Mouse (Mus musculus) bone marrow, adult 2 months (tissue): ENCODE results near the gene 4933405L10Rik. TPM values are rescaled to one million over a fixed set of nuclear protein-coding genes. Genes with fewer than 3 reads are reported as not detected.

Experiments
- H3K27ac ChIP-seq: fragments of 200-500 bp; 2 replicates; pipeline ENCODE4 v1.5.1; 2012; ENCODE audit warnings: low read depth, mild to moderate bottlenecking, control low read depth, inconsistent platforms, low read length; ENCODE audit not compliant: control insufficient read depth, poor library complexity, insufficient read depth
- H3K4me1 ChIP-seq: fragments of 200-500 bp; 2 replicates; pipeline ENCODE4 v1.6.1; 2011; ENCODE audit warnings: low read length; ENCODE audit not compliant: control insufficient read depth, insufficient read depth
- H3K4me3 ChIP-seq: fragments of 200-500 bp; replicated peaks from 2 replicates; pipeline ENCODE3; 2011; ENCODE audit warnings: mild to moderate bottlenecking, low read depth, low read length, control low read depth; ENCODE audit not compliant: control insufficient read depth
- CTCF ChIP-seq: fragments of 200-500 bp; IDR thresholded peaks from 2 replicates; pipeline ENCODE4 v1.5.1; 2011; ENCODE audit warnings: low read length, control low read depth; ENCODE audit not compliant: control insufficient read depth, insufficient read depth
- POLR2A ChIP-seq: fragments of 200-500 bp; IDR thresholded peaks from 2 replicates; pipeline ENCODE4 v1.6.1; 2011; ENCODE audit warnings: low read depth, mild to moderate bottlenecking, control low read depth, low read length, borderline replicate concordance; ENCODE audit not compliant: control insufficient read depth
- WGBS: fragments of 180-500 bp; shearing (Covaris S2); methylation state at CpG from one replicate; pipeline ENCODE4 v1.1.7; 2018; 5-methylcytosine and 5-hydroxymethylcytosine counted together
- polyA plus RNA-seq: library from polyadenylated mRNA; stranded (reverse); fragments of >200 nt; gene quantifications from 2 replicates; pipeline ENCODE4 v1.2.4, GENCODE M21; 2011; ENCODE audit warnings: low replicate concordance; ENCODE audit not compliant: missing spikeins, insufficient read depth, insufficient read length

4933405L10Rik gene
- polyA plus RNA-seq, 1 experiment: not detected

DNA sequence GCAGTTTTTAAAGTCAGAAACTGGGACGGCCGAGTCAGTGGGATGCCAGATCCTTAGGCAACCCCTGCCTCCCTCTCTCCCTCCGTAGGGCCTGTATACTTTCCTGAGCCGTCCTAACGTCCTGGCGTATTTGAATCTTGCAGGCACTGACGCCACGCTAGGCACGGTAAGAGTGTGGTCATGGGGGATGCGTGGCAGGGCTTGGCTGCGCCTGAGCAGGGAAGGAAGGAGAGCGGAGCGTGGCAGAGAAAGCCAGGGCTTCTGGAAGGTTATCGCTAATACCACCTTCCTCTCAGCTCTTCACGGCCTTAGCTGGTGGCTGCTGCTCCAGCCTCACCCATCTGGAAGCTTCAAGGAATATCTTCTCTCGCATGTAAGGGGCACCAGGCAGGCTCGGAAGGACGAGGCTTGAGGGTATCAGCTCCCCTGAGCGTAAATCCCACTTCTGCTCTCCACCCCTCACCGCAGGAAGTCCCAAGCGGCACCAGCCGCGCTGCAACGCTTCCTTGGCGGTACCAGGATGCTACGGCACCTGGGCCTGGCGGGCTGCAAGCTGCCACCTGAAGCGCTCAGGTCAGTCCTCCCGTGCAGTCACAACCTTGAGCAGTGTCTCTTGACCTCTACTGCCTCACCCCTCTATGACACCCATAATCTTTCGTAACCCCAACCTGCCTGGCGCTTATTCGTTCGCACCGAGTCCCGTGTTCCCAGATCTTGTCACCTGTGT is 18.0 kb upstream of the 4933405L10Rik start:
- H3K4me3 ChIP-seq: no peak overlapping the region
- H3K27ac ChIP-seq: no peak overlapping the region
- H3K4me1 ChIP-seq: no peaks in the 10 kb centered on the region; the same call in 1 of the 2 replicates
- 91% methylated on average over 35 of the region's 35 CpGs for WGBS
- no peak for TF ChIP-seq CTCF
- no peak for TF ChIP-seq POLR2A

DNA sequence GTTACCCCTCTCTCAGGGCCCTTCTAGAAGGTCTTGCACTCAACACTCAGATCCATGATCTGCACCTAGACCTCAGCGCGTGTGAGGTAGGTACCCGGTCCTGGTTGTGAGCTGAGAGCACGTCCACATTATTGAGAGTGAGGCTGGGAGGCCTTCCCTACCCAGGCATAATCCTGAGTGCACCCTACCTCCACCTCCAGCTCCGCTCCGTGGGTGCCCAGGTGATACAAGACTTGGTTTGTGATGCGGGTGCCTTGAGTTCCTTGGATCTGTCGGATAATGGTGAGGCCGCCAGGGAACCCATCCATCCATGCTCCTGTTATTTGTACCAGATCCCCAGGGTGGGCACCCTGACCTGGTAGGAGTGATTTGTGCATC is 17.5 kb upstream of the 4933405L10Rik start:
- H3K27ac ChIP-seq: no peak overlapping the region
- TF ChIP-seq CTCF: no peak
- no peak for TF ChIP-seq POLR2A
- 94% methylated on average over 9 of the region's 9 CpGs for WGBS
- H3K4me3 ChIP-seq: no peak overlapping the region
- no peaks in the 10 kb centered on the region; the same call in 1 of the 2 replicates for H3K4me1 ChIP-seq

DNA sequence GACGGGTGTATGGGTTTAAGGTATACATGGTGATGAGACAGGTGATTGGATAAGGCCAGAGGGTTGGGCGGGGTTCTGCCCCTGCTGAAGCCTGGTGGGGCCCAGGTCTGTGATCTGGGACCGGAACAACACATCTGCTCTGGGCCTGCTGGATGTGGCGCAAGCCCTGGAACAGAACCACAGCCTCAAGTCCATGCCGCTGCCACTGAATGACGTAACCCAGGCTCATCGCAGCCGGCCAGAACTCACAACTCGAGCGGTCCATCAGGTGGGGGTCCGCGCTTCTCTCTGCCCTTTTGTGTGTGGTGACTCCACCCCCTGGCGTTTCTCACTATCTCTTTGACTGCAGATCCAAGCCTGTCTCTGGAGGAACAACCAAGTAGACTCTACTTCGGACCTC is 16.5 kb upstream of the 4933405L10Rik start:
- Histone ChIP-seq H3K27ac (no peak overlapping the region; the same call in 1 of the 2 replicates), H3K4me1 (no peaks in the 10 kb centered on the region; the same call in 1 of the 2 replicates), H3K4me3 (no peak overlapping the region)
- no peak for TF ChIP-seq CTCF
- TF ChIP-seq POLR2A: no peak
- WGBS: 60% methylated on average over 14 of the region's 14 CpGs

DNA sequence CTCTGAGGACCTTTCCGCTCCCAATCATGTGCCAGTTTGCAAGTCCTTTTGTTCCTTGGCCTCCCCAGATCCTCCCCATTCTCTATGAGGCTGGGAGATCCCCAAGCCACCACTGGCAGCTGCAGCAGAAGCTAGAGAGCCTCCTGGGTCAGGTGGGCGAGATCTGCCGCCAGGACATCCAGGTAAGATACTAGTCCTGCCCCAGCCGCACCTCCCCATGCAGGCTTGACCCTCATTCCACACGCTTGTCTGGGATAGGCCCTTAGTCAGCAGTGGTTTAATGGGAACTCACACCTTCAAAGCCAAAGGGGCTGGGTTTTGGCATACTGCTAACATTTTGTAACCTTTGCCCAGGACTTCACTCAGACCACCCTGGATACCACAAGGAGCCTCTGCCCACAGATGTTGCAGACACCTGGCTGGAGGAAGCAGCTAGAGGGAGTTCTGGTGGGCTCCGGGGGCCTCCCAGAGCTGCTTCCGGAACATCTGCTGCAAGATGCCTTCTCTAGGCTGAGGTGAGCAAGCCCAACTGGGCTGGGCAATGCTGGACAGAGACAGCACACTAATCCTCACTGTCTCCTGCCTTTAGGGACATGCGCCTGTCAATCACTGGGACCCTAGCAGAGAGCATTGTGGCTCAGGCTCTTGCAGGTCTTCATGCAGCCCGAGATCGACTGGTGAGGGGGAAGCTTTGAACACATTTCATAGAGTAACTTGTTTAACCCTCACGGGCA is 14.8 kb upstream of the 4933405L10Rik start:
- 83% methylated on average over 11 of the region's 11 CpGs for WGBS
- TF ChIP-seq POLR2A: no peak
- TF ChIP-seq CTCF: no peak
- Histone ChIP-seq H3K27ac (no peak overlapping the region), H3K4me3 (no peak overlapping the region), H3K4me1 (no peaks in the 10 kb centered on the region)

DNA sequence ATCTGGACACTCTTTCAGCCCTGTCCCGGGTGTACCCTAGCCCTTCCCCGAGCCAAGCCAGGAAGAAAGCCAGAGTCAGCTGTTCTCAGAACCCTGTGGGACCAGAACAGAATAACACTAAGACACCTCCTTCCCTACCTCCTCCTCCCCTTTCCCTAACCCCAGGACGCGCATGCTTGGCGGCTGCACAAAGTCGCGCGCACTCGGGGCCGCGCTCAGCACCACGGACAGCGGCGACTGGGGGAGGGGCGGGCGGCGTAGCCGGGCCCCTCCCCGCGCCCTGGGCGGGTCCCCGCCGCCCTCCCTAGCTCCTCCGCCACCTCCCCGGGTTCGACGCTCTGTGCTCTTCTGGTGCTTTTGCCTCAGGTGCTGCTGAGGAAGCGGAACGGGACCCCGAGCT is 13.8 kb upstream of the 4933405L10Rik start:
- H3K4me1 ChIP-seq: no peaks in the 10 kb centered on the region
- 88% methylated on average over 29 of the region's 30 CpGs for WGBS
- TF ChIP-seq POLR2A (no peak), CTCF (no peak)
- H3K27ac ChIP-seq: no peak overlapping the region
- no peak overlapping the region for H3K4me3 ChIP-seq

DNA sequence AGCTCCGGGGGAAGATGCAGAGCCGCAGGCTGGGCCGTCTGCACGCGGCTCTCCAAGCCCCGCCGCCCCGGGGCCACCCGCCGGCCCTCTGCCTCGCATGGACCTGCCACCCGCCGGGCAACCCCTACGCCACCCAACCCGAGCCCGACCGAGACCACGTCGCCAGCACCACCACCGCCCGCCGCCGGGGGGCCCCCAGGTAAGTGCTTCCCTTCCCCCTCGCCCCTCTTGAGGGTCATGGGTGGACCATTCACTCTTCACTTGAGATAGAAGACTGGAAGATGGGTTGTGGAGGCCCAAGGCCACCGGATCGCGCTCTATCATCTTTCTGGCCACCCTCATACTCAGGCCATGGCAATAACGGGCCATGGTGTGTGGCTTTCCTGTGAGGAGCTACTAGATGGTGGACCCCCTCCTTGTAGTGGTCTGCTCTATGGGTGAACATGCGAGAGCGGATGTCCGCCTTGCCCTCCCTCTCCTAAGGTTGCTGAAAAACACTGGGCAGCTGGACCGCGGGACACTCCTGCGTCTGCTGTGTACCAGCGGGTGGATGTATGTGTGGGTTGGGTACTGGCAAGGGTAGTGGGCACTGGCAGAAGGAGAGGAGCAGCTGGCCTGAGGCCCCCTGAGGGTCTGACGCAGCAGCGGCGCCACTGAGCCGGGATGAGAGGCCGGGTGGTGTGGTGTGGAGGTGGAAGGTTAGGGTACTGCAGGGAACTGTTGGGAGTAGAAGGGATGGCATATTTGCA is 13.2 kb upstream of the 4933405L10Rik start:
- Histone ChIP-seq H3K27ac (no peak overlapping the region), H3K4me1 (no peaks in the 10 kb centered on the region), H3K4me3 (no peak overlapping the region)
- WGBS: 92% methylated on average over 40 of the region's 40 CpGs
- TF ChIP-seq POLR2A: no peak
- TF ChIP-seq CTCF: no peak

DNA sequence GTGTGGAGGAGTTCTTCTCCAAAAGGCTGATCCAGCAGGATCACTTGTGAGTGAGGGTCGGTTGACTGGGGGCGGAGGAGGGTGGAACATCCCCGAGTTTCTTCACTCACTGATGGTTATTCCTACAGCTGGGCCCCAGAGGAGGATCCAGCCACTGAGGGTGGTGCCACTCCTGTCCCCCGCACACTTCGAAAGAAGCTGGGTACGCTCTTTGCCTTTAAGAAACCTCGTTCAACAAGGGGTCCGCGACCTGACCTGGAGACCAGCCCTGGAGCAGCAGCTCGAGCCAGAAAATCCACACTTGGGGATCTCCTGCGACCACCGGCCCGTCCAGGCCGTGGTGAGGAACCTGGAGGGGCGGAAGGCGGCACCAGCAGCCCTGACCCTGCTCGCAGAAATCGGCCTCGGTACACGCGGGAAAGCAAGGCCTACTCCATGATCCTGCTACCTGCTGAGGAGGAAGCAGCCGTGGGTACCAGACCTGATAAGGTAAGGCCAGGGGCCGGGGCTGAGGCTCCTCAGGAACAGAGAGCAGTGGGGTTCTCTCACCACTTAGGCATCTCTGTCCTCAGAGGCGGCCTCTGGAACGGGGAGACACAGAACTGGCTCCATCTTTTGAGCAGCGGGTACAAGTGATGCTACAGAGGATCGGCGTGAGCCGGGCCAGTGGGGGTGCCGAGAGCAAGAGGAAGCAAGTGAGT is 12.2 kb upstream of the 4933405L10Rik start:
- H3K4me1 ChIP-seq: no peaks in the 10 kb centered on the region
- TF ChIP-seq POLR2A: no peak
- no peak for TF ChIP-seq CTCF
- WGBS: 85% methylated on average over 30 of the region's 30 CpGs
- no peak overlapping the region for H3K27ac ChIP-seq
- no peak overlapping the region for H3K4me3 ChIP-seq
